Comparison of ENCODE assay signal across 30 mouse cellular contexts in the genomic region with DNA sequence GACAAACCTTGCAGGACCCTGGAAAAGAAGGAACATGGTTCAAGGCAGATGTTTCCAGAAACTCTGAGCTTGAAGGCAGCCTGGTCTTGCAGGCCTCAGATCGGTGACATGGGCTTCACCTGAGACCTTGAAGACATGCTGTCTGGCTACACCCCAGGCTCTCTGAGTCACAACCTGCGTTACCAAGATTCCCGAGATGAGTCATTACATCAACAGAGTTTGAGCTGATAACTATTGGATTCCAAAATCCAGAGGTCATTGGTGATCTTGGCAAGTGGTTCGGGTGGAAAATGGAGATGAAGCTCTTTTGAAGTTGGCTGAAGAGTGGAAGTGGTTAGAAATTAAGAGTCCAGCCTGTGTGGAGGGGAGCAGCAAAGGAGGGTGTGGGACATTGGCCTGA. TPM values are rescaled to one million over a fixed set of nuclear protein-coding genes. Genes with fewer than 3 reads are reported as not detected.
DNase-seq lines count a peak whose midpoint lies in the region; TF ChIP-seq lines count a peak whose summit lies in the region.
"Had no signal": no experiment of that assay in that cellular context is flagged by ENCODE, and none has a peak within 500 bp of the region (broad histone marks: within the 10 kb centered on the region; RNA-seq: fewer than 3 reads in every experiment).

No protein-coding gene starts in this region.

- no peak for TF ChIP-seq CTCF in C2C12 (IDR thresholded peaks at IDR 0.05; ENCODE audit: control insufficient read depth, insufficient read depth, insufficient read length)

- H3K79me2 ChIP-seq in C2C12 (ENCODE audit: control insufficient read depth, insufficient read depth), result no peaks in the 10 kb centered on the region

- DNase-seq in cerebellum, adult 9-11 months, result peak; percentile 51
- no peak for DNase-seq in cerebellum, postnatal 14 days
- peak; percentile 86 for DNase-seq in adrenal gland, adult 2 months
- DNase-seq in adrenal gland, postnatal 36 days, result peak; percentile 74 to 79
- DNase-seq in left cerebral cortex, adult 18-20 months (ENCODE audit: low spot score in 2 of 2), result no peak
- no peak for DNase-seq in lung, postnatal 10 days
- DNase-seq: embryo, embryonic 11 days; gastrocnemius, postnatal 36 days; heart, adult 2 months; heart, postnatal 10 days; kidney, postnatal 25 days; left cerebral cortex, postnatal 4 days; lung, adult 2 months; lung, postnatal 14 days; thymus, adult 18-20 months; thymus, postnatal 25 days had no signal

- H3K36me3 ChIP-seq in C2C12 (ENCODE audit: control insufficient read depth, insufficient read depth), result no peaks in the 10 kb centered on the region
- H3K36me3 ChIP-seq: embryonic facial prominence, embryonic 12.5 days; heart, embryonic 13.5 days; midbrain, embryonic 10.5 days had no signal

- H3K4me3 ChIP-seq in C2C12 (ENCODE audit: insufficient read depth, poor library complexity, severe bottlenecking), result no peak overlapping the region
- H3K4me3 ChIP-seq: embryonic facial prominence, embryonic 12.5 days; heart, adult 2 months; heart, embryonic 13.5 days; midbrain, embryonic 10.5 days; midbrain, embryonic 15.5 days; neural tube, embryonic 15.5 days had no signal

- no peak overlapping the region for H3ac ChIP-seq in C2C12 (ENCODE audit: control insufficient read depth, insufficient read length, low read depth)

- no peaks in the 10 kb centered on the region for H3K79me3 ChIP-seq in C2C12 (ENCODE audit: low read depth)

- H3K27me3 ChIP-seq in C2C12 (ENCODE audit: control insufficient read depth, insufficient read depth, insufficient read length), result no peaks in the 10 kb centered on the region
- H3K27me3 ChIP-seq: heart, embryonic 13.5 days; midbrain, embryonic 15.5 days; neural tube, embryonic 15.5 days had no signal

TF ChIP-seq in C2C12, 6 proteins besides CTCF, POLR2A, EP300 and RAD21:
- TF ChIP-seq USF1 (IDR thresholded peaks at IDR 0.05; ENCODE audit: low read depth) (no peak), CEBPB (IDR thresholded peaks at IDR 0.05; ENCODE audit: low read depth) (no peak), FOSL1 (IDR thresholded peaks at IDR 0.05; ENCODE audit: insufficient read depth, low read length, poor library complexity, severe bottlenecking) (peak; percentile 83), MYOG (IDR thresholded peaks at IDR 0.05; ENCODE audit: control insufficient read depth, extremely low read depth, insufficient read length) (no peak), MYOD1 (IDR thresholded peaks at IDR 0.05; ENCODE audit: control insufficient read depth, insufficient read length, low read depth) (no peak), MAX (IDR thresholded peaks at IDR 0.05) (peak; percentile 25)

RNA-seq across cellular contexts. Expression of a gene that starts 9.6 kb away (rescaled TPM):
- 32.9 TPM for polyA plus RNA-seq in C2C12 (2012; fragmentation: generic; extraction: Trizol)
- 100 to 1,000 TPM; 235 to 249 TPM for total RNA-seq in adrenal gland, adult 2 months (2021)
- polyA plus RNA-seq in adrenal gland, adult 2 months (2012; rRNA removed), result 733 and 890 TPM in 2 replicates
- total RNA-seq in adrenal gland, postnatal 36 days (2021), result 100 to 1,000 TPM; 185 to 198 TPM
- 10 to 100 TPM; 58.7 to 58.9 TPM for total RNA-seq in left cerebral cortex, adult 18-20 months (2021)

RNA-seq across cellular contexts. Expression of a gene that starts 17.1 kb away (rescaled TPM):
- 340 TPM for polyA plus RNA-seq in C2C12 (2012; fragmentation: generic; extraction: Trizol)
- 100 to 1,000 TPM; 145 to 164 TPM for total RNA-seq in adrenal gland, adult 2 months (2021)
- polyA plus RNA-seq in adrenal gland, adult 2 months (2012; rRNA removed), result 183 and 185 TPM in 2 replicates
- 100 to 1,000 TPM; 158 to 163 TPM for total RNA-seq in adrenal gland, postnatal 36 days (2021)
- total RNA-seq in left cerebral cortex, adult 18-20 months (2021), result 10 to 100 TPM; 73.3 to 82.5 TPM

RNA-seq across cellular contexts. Expression of a gene that starts 25.0 kb away (rescaled TPM):
- polyA plus RNA-seq in C2C12 (2012; fragmentation: generic; extraction: Trizol), result 0.02 TPM
- under 1 TPM in 1 of 2 experiments, not detected in 1; 0.10 TPM for total RNA-seq in adrenal gland, adult 2 months (2021)
- 0.03 and 0.04 TPM in 2 replicates for polyA plus RNA-seq in adrenal gland, adult 2 months (2012; rRNA removed)
- total RNA-seq in adrenal gland, postnatal 36 days (2021), result not detected
- not detected for total RNA-seq in left cerebral cortex, adult 18-20 months (2021)
- total RNA-seq: gastrocnemius, postnatal 36 days; heart, adult 2 months; heart, postnatal 10 days; hematopoietic stem cell, adult 5-6 weeks; layer of hippocampus, adult 18-20 months; layer of hippocampus, postnatal 10 days; left cerebral cortex, adult 8-10 months; left cerebral cortex, postnatal 4 days; megakaryocyte progenitor cell, adult 5-6 weeks had no signal
- polyA plus RNA-seq: activated CD4-positive, CD25-positive, alpha-beta regulatory T cell, adult 4 months; heart, adult 2 months; spleen, adult 2 months had no signal

RNA-seq across cellular contexts. Expression of a gene that starts 34.5 kb away (rescaled TPM):
- polyA plus RNA-seq in C2C12 (2012; fragmentation: generic; extraction: Trizol), result 0.04 TPM
- total RNA-seq in adrenal gland, adult 2 months (2021), result 1 to 10 TPM; 1.2 to 1.9 TPM
- 1.4 and 2.0 TPM in 2 replicates for polyA plus RNA-seq in adrenal gland, adult 2 months (2012; rRNA removed)
- 1 to 10 TPM; 1.4 to 1.7 TPM for total RNA-seq in adrenal gland, postnatal 36 days (2021)
- total RNA-seq in left cerebral cortex, adult 18-20 months (2021), result 10 to 100 TPM; 34.3 to 35.6 TPM
- total RNA-seq: gastrocnemius, postnatal 36 days; heart, adult 2 months had no signal
- polyA plus RNA-seq: heart, adult 2 months; kidney, embryonic 14.5 days; spleen, adult 2 months had no signal

RNA-seq across cellular contexts. Expression of a gene that starts 58.7 kb away (rescaled TPM):
- 4.4 TPM for polyA plus RNA-seq in C2C12 (2012; fragmentation: generic; extraction: Trizol)
- total RNA-seq in adrenal gland, adult 2 months (2021), result 10 to 100 TPM; 64.5 to 66.2 TPM
- 14.8 and 19.2 TPM in 2 replicates for polyA plus RNA-seq in adrenal gland, adult 2 months (2012; rRNA removed)
- 10 to 100 TPM; 27.0 to 72.3 TPM for total RNA-seq in adrenal gland, postnatal 36 days (2021)
- total RNA-seq in left cerebral cortex, adult 18-20 months (2021), result 1 to 10 TPM; 1.6 to 2.0 TPM
- polyA plus RNA-seq: activated CD4-positive, CD25-positive, alpha-beta regulatory T cell, adult 4 months had no signal

Comparison
In these comparisons a context has a peak if more than half of its experiments do, and no peak if none do; other contexts are left out.
1. DNase-seq: peak in cerebellum, adult 9-11 months (single experiment), adrenal gland, adult 2 months (single experiment) and adrenal gland, postnatal 36 days (2 of 2); none in cerebellum, postnatal 14 days (0 of 2), left cerebral cortex, adult 18-20 months (0 of 2) and lung, postnatal 10 days (single experiment).